Mouse (Mus musculus): ENCODE measurements around the gene Pmpca.
"Not testable (repeated sequence)": the region's sequence is repeated elsewhere in the genome, so short reads cannot be mapped to it uniquely, and the experiment has no call there.

The Pmpca gene

DNA sequence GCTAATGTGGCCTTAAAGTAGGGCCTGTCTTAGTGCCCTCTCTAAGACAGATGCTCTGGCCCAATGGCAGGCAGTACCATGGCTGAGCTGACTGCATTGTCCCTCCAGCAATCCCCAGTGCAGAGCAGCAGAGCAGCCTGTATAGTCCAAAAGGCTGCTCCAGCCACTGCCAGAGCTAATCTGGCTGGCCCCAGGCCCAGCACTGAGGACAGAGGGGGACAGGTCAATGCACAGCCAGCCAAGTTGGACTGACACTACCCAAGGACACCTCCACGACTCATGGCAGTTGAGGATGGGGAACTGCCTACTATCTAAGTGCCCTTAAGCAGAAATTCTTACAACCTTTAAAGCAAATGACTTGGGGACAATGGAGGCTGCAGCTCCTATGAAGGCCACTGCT, 20.6 kb upstream of the Pmpca start:
- DNase-seq (ENCODE audit: low spot score in 2 of 2), result no peak

DNA sequence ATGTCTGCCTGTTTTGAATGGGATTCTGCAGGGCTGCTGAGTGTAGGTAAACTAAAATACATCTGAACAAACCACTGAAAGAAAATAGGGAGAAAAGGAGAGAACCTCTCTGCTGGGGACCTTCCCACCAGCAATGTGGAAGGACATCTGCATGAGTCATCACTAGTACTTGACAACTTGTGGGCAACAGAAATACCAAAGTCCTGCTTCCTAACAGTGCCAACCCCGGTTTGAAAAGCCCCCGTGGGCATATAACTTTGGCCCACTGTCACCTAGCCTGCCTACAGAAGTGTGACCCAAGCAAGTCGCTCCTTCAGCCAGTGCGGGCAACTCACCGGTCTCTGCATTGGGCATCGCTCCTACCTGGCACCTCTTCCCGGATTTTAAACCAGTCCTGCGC, 16.7 kb upstream of the Pmpca start:
- DNase-seq (ENCODE audit: low spot score in 2 of 2), result no peak

DNA sequence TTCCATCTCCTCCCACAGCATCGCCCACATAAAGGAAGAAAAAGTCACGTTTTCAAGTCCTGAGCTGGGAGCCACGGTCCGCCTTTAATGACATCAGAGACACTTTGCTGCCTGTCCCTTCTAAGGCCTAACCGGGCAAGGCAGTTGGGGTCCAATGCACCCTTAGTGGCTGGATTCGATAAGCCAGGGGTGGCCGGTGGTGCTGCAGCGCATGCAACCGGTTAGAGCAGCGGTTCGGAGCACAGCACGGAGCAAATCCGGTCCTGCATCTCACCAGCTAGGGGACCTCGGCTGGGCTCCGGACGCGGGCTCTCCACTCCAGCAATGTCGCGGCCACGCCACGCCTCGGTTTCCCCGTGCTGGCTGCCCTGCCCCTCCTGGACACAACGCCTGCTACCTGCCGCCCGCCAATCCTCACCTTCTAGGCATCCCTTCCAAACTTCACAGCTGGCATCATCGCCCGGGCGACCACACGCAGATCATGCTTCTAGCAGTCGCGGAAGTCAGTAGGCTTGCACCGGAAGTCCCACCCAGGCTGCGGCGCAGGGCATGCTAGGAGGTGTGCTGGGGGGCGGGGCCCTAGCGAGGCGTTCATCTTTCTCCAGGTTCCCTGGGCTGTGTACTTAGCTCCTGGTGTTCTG, 8.9 kb upstream of the Pmpca start, which contains the start of gene Snapc4:
Gene Snapc4, minus strand, starts transcription at position 523 of the 641 bp plus-strand sequence.
- DNase-seq (ENCODE audit: low spot score in 2 of 2), result peak; percentile 91 to 92

DNA sequence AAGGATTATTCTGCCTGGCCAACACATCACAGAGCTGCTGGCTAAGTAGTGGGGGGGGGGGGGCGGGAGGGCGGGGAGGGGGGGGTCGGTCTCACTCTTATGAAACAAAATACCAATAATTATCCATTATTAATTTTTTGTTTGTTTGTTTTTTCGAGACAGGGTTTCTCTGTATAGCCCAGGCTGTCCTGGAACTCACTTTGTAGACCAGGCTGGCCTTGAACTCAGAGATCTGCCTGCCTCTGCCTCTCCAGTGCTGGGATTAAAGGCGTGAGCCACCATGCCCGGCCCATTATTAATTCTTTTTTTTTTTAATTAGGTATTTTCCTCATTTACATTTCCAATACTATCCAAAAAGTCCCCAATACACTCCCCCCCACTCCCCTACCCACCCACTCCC, 8.3 kb upstream of the Pmpca start:
- DNase-seq (ENCODE audit: low spot score in 2 of 2), result not testable (repeated sequence)

DNA sequence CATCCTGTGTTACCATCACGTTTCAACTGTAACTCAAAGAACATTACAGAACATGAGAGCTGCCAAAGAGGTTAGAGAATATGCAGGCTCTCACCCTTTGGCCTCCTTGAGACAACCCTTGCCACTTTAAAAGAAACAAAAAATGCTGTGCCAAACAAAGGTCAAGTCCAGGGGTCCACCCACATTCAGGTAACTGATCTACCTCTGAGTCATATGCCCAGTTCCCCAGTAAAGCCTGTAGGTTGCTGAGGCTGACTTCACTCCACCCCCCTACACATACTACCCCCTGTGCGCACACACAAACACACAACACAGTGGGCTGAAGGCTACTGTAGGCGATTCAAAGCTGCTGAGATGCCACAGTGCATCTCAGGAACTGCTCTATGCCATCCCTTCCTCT, 1.4 kb upstream of the Pmpca start:
- no peak for DNase-seq (ENCODE audit: low spot score in 2 of 2)

DNA sequence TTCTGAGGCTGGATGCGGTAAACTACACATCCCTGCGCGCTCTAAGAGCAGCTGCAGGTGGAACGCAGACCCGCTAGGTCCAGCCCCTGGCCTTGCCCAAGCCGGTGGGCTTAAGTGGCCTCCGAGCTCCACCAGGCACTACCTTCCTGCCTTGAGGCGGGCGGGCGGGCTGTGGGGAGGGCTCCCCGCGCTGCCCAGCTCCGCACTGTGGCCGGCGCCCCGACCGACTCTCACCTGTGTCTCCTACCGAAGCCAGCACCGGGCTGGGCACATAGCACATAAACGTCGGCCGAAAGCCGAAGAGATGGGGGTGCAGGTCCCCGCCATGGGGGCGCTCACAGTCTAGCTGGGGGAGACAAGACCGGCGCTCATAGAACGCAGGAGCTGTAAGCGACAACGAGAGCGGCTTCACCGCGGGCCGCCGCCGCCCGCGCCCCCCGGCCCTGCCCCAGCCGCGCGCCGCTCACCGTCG, 421 bp upstream of the Pmpca start:
- DNase-seq (ENCODE audit: low spot score in 2 of 2), result no peak

DNA sequence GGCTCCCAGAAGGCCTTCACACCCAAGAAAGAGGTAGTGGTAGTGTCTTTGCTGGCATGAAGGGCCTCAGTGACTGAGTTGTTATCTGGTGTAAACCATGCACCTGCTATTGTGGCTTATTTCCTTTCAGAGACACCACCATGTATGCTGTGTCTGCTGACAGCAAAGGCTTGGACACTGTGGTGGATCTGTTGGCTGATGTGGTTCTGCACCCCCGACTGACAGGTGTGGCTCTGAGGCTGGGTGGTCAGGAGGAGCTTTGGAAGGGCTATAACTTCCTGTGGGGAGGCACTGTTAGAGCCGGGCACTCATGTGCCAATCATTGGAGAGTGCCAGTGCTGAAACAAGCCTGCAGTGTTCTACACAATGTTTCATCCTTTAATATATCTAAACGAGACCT, 1.8 kb downstream of the Pmpca start:
- DNase-seq (ENCODE audit: low spot score in 2 of 2), result no peak

DNA sequence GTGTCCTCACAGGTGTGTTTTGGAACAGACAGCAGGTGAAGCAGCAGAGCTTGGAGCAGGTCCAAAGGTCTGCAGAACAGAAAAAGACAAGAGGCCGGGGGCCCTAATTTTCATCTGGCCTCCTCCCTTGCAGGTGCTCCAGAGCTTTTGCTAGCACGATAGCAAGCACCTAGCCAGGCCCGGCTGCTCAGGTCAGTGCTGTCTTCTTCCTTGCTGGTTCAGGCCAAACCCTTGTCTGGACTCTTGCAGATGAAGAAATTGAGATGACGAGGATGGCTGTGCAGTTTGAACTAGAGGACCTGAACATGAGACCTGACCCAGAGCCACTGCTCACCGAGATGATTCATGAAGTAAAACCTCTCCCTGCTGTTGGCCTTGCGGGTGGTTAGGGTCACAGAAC, 2.5 kb downstream of the Pmpca start:
- DNase-seq (ENCODE audit: low spot score in 2 of 2), result no peak

DNA sequence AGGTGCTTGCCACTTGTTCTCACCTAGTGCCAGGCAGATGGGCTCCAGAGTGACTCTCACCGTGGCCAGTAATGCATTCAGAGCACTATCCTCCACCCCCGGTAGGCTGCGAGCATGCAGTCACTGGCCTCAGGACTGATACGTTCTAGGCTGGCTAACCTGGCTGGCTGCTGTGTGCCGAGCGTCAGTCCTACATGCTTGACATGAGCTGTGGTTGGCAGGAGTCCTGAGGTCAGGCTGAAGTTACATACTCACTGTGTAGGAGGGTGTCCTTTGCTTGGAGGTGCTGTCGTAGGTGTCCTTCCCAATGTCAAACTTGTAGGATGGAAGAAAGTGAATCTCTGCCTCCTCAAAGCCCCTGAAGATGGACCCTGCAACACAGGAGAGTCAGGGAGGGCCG, 9.8 kb downstream of the Pmpca start:
- DNase-seq (ENCODE audit: low spot score in 2 of 2), result no peak

DNA sequence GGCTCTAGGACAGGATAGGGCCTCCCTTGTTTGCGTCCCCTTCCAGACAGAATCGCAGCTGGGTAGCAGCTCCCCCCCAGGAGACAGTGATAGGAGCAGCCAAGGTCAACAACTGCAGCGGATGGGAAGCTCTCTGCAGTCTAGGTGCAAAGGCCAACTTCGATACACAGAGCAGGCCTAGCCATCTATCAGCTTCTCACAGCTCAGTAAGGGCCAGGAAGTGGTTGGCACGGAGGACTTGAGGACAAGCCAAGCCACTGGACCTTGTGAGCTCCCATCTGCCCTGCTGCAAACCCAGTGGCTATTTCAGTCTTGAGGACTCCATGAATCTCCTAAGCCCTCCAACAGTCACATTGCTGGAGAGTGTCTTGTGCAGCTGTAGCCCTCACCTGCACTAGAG, 10.5 kb downstream of the Pmpca start:
- DNase-seq (ENCODE audit: low spot score in 2 of 2), result no peak

DNA sequence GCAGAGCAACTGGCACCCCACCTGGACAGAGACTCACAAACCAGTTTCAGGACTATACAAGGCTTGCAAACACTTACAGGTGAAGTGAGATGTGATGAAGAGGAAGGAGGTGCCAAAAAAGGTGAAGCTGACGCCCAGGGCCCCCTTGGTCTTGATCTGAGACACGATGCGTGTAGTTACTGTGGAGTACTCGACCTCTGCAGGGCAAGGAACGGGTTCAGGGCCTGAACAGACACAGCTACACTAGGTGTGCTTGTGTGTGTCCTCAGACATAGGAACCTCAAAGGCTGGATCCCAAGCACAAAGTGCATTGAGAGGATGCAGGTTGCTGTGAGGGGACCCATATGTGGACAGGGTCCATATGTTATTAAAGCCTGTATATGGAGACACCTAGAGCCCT, 11.2 kb downstream of the Pmpca start:
- DNase-seq (ENCODE audit: low spot score in 2 of 2), result no peak

DNA sequence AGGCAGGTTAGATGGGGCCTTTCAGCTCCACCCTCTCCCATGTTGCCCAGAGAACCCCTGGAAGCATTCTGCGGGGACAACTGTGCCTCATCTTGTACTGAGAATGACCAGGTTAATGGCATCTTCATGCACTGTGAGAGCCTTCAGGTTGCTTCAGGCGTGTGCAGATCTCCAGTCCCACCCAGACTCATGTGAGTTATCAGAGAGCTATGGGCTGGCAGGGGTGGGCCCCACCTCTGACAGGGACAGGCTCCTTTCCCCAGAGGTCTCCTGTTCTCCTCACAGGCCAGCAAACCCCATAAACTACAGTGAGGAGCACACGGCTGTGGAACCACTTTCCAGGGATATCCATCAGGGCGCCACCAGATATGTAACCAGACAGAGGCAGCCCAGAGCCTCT, 11.9 kb downstream of the Pmpca start:
- DNase-seq (ENCODE audit: low spot score in 2 of 2), result no peak

DNA sequence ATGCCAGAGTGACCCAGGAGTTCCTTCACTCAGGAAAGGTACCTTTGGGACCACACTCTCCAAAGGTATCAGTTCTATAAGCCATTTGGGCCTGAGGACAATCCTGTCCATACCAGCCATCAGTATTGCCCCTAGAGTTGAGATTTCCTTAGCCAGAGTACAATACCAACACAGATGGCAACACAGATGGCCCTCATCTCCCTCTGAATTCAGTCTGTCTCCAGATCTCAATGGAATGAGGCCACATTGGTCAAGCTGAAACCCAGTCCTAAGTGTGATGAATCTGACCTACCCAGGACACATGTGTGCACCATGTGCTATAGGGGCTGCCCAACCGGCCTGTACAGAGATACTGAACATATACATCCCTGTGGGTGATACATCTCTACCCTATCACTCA, 13.1 kb downstream of the Pmpca start:
- no peak for DNase-seq (ENCODE audit: low spot score in 2 of 2)

DNA sequence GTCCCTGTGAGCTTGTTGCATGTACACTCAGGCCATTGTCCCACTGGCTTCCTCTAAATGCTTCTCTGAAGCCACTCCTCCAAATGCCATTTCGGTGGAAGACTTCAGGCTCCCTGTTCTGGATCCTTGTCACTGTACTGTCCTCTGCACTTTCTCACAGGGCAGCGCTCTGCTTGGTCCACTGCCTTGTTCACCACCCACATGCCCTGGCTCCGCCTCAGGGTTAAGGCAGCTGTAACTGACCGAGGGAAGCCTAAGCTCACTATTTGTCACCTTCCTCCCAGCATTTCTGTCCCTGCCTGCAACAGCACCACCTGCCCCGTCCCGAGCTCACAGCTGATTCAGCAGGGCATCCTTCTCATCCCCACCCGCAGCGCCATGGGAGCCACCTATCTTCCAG, 14.2 kb downstream of the Pmpca start:
- no peak for DNase-seq (ENCODE audit: low spot score in 2 of 2)

DNA sequence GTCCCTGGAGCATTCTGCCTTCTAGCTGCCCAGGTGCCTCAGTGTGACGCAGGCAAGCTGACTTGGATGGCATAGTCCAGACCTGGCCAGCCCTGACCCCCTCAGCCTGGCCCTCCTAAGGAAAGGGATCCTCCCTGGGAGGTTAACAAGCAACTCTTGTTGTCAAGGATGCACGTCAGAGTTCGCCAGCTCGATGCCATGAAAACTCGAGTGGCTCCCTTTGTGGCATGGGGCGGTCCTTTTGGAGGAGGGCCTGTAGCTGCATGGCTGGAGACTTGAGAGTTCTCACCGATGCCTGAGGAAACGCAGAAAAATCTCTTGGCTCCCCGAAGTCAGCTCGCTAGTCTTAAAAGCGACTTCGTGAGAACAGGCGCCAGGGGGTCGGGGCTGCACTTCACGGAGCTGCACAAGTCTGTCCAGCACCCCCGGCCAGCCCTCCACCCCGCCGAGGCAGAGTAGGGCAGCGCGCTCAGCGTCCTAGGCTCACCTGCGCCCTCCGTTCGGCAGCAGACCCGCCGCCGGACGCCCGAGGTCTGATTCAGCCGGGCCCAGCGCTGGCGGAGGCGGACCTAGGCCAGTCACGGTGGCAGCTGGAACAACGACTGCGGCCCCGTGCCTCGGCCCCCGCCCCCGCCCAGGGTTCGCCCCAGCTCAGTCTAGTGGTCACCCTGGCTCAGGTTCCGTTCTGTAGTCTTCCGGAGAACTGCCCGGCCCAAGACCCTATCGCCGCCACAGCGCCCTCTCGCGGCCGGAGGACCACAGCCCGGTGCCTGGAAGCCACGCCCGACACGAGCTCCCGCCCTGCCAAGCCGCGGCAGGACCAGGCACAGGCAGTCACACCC, 19.6 kb downstream of the Pmpca start, which contains the start of gene Inpp5e:
Gene Inpp5e, minus strand, starts transcription at position 689 of the 842 bp plus-strand sequence.
- peak; percentile 95 to 97 for DNase-seq (ENCODE audit: low spot score in 2 of 2)

DNA sequence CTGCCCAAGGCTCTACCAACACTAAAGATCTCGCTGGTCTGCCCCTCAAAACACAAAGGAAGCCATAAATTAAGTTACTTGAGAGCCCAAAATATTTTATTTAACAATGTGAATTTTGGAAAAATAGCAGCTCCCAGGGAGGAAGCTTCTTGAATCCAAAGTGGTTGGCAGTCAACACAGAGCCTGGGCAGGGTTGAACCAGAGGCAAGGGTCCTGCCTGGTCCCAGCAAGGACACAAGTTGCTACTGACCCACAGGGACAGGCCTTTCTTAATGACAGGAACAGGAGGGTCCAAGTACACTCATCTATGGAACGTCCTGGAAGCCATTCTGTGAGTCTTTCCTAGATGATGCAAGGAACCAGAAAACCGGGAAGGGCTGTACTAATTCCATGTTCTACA, 20.2 kb downstream of the Pmpca start:
- DNase-seq (ENCODE audit: low spot score in 2 of 2), result no peak

DNA sequence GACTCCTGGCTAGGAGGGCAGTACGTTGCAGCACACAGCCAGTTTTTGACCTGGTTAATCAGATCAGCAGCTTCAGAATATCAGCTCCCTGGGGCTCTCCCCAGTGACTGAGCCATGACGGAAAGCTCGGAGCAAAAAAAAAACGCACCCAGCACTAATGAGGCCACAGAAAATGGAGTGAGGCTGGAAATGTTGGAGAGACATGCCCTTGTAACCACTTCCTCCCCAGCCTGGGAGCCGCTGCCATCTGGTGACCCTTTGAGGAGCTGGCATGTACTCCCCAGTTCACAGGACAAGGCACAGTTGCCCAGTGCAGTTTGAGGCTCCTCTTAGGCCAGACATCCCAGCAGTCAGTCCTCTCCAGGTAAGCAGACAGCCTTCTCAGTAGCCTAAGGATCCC, 21.0 kb downstream of the Pmpca start:
- no peak for DNase-seq (ENCODE audit: low spot score in 2 of 2)

DNA sequence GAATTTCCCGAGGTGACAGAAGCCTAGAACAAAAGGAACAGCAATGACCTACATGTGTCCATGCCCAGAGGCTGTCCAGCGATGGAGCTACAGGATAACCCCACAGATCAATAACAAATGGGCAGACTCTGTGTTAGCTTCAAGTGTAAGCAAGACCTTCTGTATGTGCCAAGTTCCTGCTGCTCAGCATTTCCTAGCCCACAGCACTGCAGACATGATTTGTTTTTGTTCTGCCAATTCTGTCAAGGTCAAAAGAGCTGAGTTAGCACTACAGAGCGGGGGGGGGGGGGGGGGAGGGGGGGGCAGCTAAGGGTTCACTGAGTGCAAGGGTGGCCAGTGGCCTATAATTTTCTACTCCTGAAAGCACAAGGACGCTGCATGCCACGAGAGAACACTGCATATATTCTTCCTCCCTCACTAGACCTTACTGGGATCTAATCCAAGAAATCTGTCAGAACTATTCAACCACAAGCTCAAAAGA, 21.8 kb downstream of the Pmpca start:
- no peak for DNase-seq (ENCODE audit: low spot score in 2 of 2)

DNA sequence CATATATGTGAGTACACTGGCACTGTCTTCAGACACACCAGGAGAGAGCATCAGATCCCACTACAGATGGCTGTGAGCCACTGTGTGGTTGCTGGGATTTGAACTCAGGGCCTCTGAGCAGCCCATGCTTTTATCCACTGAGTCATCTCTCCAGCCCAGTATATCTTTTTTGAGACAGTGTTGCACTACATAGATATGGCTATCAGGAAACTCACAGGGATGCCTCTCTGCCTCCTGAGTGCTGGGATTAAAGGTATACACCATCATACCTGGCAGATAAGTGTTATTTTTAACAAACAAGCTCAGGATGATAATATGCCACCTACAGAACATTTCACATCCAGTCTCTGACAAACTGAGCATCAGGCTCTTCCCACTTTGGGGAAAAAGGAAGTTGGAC, 27.9 kb downstream of the Pmpca start:
- no peak for DNase-seq (ENCODE audit: low spot score in 2 of 2)

DNA sequence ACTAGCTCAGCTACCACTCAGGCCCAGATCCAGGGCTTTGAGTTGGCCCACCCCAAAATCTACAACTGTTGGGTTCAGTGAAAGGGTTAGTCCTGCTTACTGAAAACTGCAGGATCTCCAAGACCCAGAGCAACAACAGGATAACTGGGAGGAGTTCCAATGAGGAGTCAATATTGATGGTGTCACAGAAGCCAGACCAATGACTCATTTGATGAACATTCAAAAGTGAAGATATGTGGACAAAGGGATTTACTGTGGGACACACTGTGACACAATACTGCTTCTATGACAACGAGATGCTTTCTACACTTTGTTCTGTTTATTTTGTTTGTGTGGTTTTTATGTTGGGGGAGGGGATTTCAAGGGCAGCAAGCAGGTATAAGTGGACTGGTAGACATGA, 29.0 kb downstream of the Pmpca start:
- no peak for DNase-seq (ENCODE audit: low spot score in 2 of 2)

DNA sequence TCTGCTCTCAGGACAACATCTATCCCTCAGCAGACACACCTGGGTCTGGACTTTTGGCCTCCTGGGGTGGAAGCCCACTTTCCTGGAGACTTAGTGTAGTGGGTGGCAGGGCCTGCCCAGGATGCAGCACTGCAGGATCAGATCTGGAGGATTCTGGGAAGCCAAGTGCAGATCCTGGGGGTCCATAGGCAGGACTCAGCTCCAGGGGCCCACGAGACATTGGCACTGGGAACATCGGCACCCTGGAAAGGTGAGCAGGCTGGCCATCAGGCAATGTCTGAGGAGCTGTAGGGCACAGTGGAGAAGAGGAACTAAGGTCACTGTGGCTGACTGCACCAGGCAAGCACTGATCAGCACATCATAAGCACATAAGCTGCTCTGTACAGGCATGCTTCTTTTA, 32.8 kb downstream of the Pmpca start:
- DNase-seq (ENCODE audit: low spot score in 2 of 2), result no peak

DNA sequence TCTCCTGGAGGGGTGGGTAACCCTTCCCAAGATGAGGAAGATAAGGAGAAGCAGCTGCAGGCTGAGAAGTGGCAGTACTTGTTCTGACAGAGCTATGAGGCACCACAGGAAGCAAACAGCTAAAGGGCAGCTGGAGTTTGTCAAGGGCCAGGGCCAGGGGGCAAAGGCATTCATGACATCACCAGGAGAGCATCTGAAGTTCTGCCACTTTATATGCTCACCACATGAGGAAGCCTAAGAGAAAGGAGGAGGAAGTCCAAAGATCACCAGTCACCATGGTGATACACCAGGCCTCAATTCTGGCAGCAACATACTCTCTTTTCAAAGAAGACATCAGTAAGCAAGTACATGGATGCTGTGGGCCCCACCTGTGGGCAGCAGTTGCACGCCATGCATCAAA, 33.9 kb downstream of the Pmpca start:
- DNase-seq (ENCODE audit: low spot score in 2 of 2), result no peak

DNA sequence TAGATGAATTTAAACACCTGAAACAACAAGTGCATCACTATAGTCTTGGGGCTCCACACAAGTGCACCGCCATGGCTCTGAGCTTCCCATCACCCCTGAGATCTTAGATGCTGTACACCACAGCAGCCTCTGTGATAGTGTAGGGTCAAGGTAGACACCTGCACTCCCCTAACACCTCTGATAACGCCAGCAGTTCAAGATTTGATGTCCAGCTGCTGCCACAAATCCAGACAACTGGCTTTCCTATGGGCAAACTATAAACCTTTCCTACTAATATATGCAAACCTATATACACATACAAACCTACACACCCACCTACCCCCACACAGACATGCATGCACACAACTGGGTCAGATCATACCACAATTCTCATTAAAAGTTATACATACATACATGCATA, 35.4 kb downstream of the Pmpca start:
- DNase-seq (ENCODE audit: low spot score in 2 of 2), result no peak
